Mouse (Mus musculus): Measurements from ENCODE around the gene Bcl11a.
"Not testable (repeated sequence)": the region's sequence is repeated elsewhere in the genome, so short reads cannot be mapped to it uniquely, and the experiment has no call there.

The Bcl11a gene

GRCm38 (mm10) chr11:24100449-24101070 is 22.7 kb downstream of the Bcl11a start:
- no peak for DNase-seq (ENCODE audit: low read depth)

- no peak for DNase-seq (ENCODE audit: low read depth)
Observed at GRCm38 (mm10) chr11:24101625-24102024, 23.8 kb downstream of the Bcl11a start.

GRCm38 (mm10) chr11:24102372-24102771 is 24.5 kb downstream of the Bcl11a start:
- DNase-seq (ENCODE audit: low read depth): no peak

- no peak for DNase-seq (ENCODE audit: low read depth)
Observed at GRCm38 (mm10) chr11:24103128-24103742, 25.4 kb downstream of the Bcl11a start.

- no peak for DNase-seq (ENCODE audit: low read depth)
Observed at GRCm38 (mm10) chr11:24107414-24107813, 29.6 kb downstream of the Bcl11a start.

GRCm38 (mm10) chr11:24108974-24109373 is 31.1 kb downstream of the Bcl11a start:
- DNase-seq (ENCODE audit: low read depth): no peak

- no peak for DNase-seq (ENCODE audit: low read depth)
Observed at GRCm38 (mm10) chr11:24109388-24109787, 31.5 kb downstream of the Bcl11a start.

GRCm38 (mm10) chr11:24110113-24110512 is 32.3 kb downstream of the Bcl11a start:
- no peak for DNase-seq (ENCODE audit: low read depth)

GRCm38 (mm10) chr11:24111720-24112119 is 33.9 kb downstream of the Bcl11a start:
- no peak for DNase-seq (ENCODE audit: low read depth)

- DNase-seq (ENCODE audit: low read depth): no peak
Observed at GRCm38 (mm10) chr11:24115017-24115752, 37.3 kb downstream of the Bcl11a start.

- no peak for DNase-seq (ENCODE audit: low read depth)
Observed at GRCm38 (mm10) chr11:24116041-24116440, 38.2 kb downstream of the Bcl11a start.

GRCm38 (mm10) chr11:24116582-24117318 is 38.9 kb downstream of the Bcl11a start:
- no peak for DNase-seq (ENCODE audit: low read depth)

- DNase-seq (ENCODE audit: low read depth): no peak
Observed at GRCm38 (mm10) chr11:24121136-24121535, 43.3 kb downstream of the Bcl11a start.

- no peak for DNase-seq (ENCODE audit: low read depth)
Observed at GRCm38 (mm10) chr11:24122899-24123298, 45.0 kb downstream of the Bcl11a start.

- DNase-seq (ENCODE audit: low read depth): no peak
Observed at GRCm38 (mm10) chr11:24123991-24124390, 46.1 kb downstream of the Bcl11a start.

GRCm38 (mm10) chr11:24125098-24125497 is 47.2 kb downstream of the Bcl11a start:
- no peak for DNase-seq (ENCODE audit: low read depth)

GRCm38 (mm10) chr11:24128001-24128400 is 50.1 kb downstream of the Bcl11a start:
- no peak for DNase-seq (ENCODE audit: low read depth)

GRCm38 (mm10) chr11:24128880-24129279 is 51.0 kb downstream of the Bcl11a start:
- DNase-seq (ENCODE audit: low read depth): not testable (repeated sequence)

GRCm38 (mm10) chr11:24129358-24130185 is 51.7 kb downstream of the Bcl11a start:
- DNase-seq (ENCODE audit: low read depth): no peak

GRCm38 (mm10) chr11:24130186-24130760 is 52.4 kb downstream of the Bcl11a start:
- DNase-seq (ENCODE audit: low read depth): no peak

- DNase-seq (ENCODE audit: low read depth): no peak
Observed at GRCm38 (mm10) chr11:24131818-24132217, 54.0 kb downstream of the Bcl11a start.

Data from fibroblast of lung, adult 2 months (primary cell).